In the genomic region with DNA sequence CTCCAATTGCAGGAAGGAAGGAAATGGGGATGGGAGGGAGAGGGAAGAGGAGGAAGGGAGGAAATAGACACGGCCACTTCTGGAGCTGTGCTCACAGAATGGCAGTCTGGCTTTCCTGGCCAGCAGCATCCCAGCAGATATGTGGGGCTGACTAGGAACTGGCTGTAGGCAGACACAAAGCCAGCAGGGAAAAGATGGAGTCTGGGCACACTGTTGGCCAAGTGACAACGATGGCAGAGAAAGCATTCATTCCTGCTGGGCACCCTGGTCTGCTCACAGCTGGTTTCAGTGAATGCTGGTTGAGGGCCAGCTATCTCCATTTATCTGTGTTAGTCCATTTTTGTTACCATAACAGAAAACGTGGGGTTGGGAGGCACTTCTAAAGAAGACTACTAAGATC, we compare ENCODE assay signal across 16 mouse cellular contexts. TPM values are rescaled to one million over a fixed set of nuclear protein-coding genes. Genes with fewer than 3 reads are reported as not detected.
DNase-seq lines count a peak whose midpoint lies in the region; ATAC-seq and TF ChIP-seq lines count a peak whose summit lies in the region.
"Had no signal": no experiment of that assay in that cellular context is flagged by ENCODE, and none has a peak within 500 bp of the region (broad histone marks: within the 10 kb centered on the region; RNA-seq: fewer than 3 reads in every experiment).

No protein-coding gene starts in this region.

- H3K9ac ChIP-seq in heart, embryonic 15.5 days, result no peak overlapping the region
- H3K9ac ChIP-seq: embryonic facial prominence, embryonic 12.5 days; limb, embryonic 13.5 days had no signal

- H3K4me1 ChIP-seq in heart, embryonic 15.5 days (replicated peaks), result peaks cover 33% of the 10 kb centered on the region
- H3K4me1 ChIP-seq in heart, embryonic 10.5 days, result peaks cover 32% of the 10 kb centered on the region
- H3K4me1 ChIP-seq: embryonic facial prominence, embryonic 12.5 days had no signal

- H3K4me2 ChIP-seq in heart, embryonic 15.5 days, result no peak overlapping the region
- H3K4me2 ChIP-seq: embryonic facial prominence, embryonic 12.5 days; limb, embryonic 13.5 days had no signal

- H3K4me3 ChIP-seq in heart, embryonic 15.5 days, result no peak overlapping the region
- no peak overlapping the region for H3K4me3 ChIP-seq in heart, embryonic 10.5 days
- no peak overlapping the region for H3K4me3 ChIP-seq in left cerebral cortex, adult 2 months
- H3K4me3 ChIP-seq: embryonic facial prominence, embryonic 12.5 days; limb, embryonic 13.5 days had no signal

- no peaks in the 10 kb centered on the region for H3K36me3 ChIP-seq in heart, embryonic 15.5 days
- no peaks in the 10 kb centered on the region for H3K36me3 ChIP-seq in heart, embryonic 10.5 days
- H3K36me3 ChIP-seq: embryonic facial prominence, embryonic 12.5 days; limb, embryonic 13.5 days had no signal

- no peaks in the 10 kb centered on the region for H3K9me3 ChIP-seq in heart, embryonic 15.5 days (replicated peaks)
- H3K9me3 ChIP-seq in heart, embryonic 10.5 days, result no peaks in the 10 kb centered on the region
- H3K9me3 ChIP-seq: embryonic facial prominence, embryonic 12.5 days; limb, embryonic 13.5 days had no signal

- ATAC-seq in heart, embryonic 15.5 days (replicated peaks; ENCODE audit: insufficient number of reproducible peaks, insufficient read depth, low FRiP score, low read depth), result no peak
- ATAC-seq: intestine, postnatal 0 days had no signal

- peak overlapping the region; percentile 13; the same call in 1 of the 2 replicates for H3K27ac ChIP-seq in heart, embryonic 15.5 days
- no peak overlapping the region for H3K27ac ChIP-seq in heart, embryonic 10.5 days
- peak overlapping the region; percentile 34 for H3K27ac ChIP-seq in left cerebral cortex, adult 2 months
- H3K27ac ChIP-seq: embryonic facial prominence, embryonic 12.5 days; limb, embryonic 13.5 days had no signal

- H3K27me3 ChIP-seq in heart, embryonic 15.5 days, result no peaks in the 10 kb centered on the region
- no peaks in the 10 kb centered on the region for H3K27me3 ChIP-seq in heart, embryonic 10.5 days (ENCODE audit: insufficient read depth, poor library complexity, severe bottlenecking)
- H3K27me3 ChIP-seq: embryonic facial prominence, embryonic 12.5 days; limb, embryonic 13.5 days had no signal

- DNase-seq in heart, embryonic 10.5 days (ENCODE audit: low spot score), result no peak
- DNase-seq in left cerebral cortex, adult 2 months (ENCODE audit: extremely low spot score in 1 of 2, low spot score in 2 of 2), result no peak
- no peak for DNase-seq in left cerebral cortex, adult 9 months (ENCODE audit: low spot score in 2 of 2)
- peak; percentile 24 for DNase-seq in 3T3-L1 (ENCODE audit: low read depth, low spot score)
- peak; percentile 23 to 43 for DNase-seq in cerebellum, adult 18-20 months
- no peak for DNase-seq in spleen, postnatal 10 days (ENCODE audit: low spot score in 2 of 2)
- no peak for DNase-seq in heart, adult 18-20 months
- DNase-seq: adrenal gland, postnatal 25 days; heart, postnatal 4 days; lung, adult 18-20 months; right cerebral cortex, adult 18-20 months; thymus, adult 18-20 months had no signal

- intact Hi-C loops in left cerebral cortex, adult 2 months (cut with DNase I), result no loop called here

- TF ChIP-seq CTCF in left cerebral cortex, adult 2 months (IDR thresholded peaks at IDR 0.05), result no peak

- WGBS in heart, embryonic 15.5 days, result 61% methylated on average over 3 of the region's 3 CpGs
- 68% methylated on average over 3 of the region's 3 CpGs for WGBS in heart, embryonic 10.5 days

RNA-seq across cellular contexts. Expression of gene Galnt18, which starts 43.4 kb away (rescaled TPM):
- polyA plus RNA-seq in heart, embryonic 15.5 days (2015; fragmentation: Nextera tagmentation; extraction: Ambion mirVana), result 16.0 and 22.0 TPM in 2 replicates
- polyA plus RNA-seq in heart, embryonic 10.5 days (2016; fragmentation: Nextera tagmentation; extraction: Ambion mirVana), result 5.4 and 8.2 TPM in 2 replicates
- total RNA-seq in left cerebral cortex, adult 2 months (2021), result 10 to 100 TPM; 42.0 to 42.3 TPM
- total RNA-seq in heart, adult 18-20 months (2021), result 10 to 100 TPM; 11.2 to 12.5 TPM

Comparison
In these comparisons a context has a peak if more than half of its experiments do, and no peak if none do; other contexts are left out.
1. DNase-seq: peak in 3T3-L1 (single experiment) and cerebellum, adult 18-20 months (2 of 2); none in heart, embryonic 10.5 days (single experiment), left cerebral cortex, adult 2 months (0 of 2), left cerebral cortex, adult 9 months (0 of 2), spleen, postnatal 10 days (0 of 2) and heart, adult 18-20 months (0 of 2).